Mouse (Mus musculus) E14TG2a.4 (cell line): ENCODE data around the gene Ahnak2.

Experiments used
- CTCF ChIP-seq: conservative IDR thresholded peaks from 2 replicates; pipeline ENCODE4 v1.5.1; 2014; ENCODE audit warnings: low read length
- POU5F1 ChIP-seq: IDR thresholded peaks from 2 replicates; pipeline ENCODE4 v1.6.1; 2014; ENCODE audit warnings: low read length, borderline replicate concordance

GRCm38 (mm10) chr12:112739023-112739568 lies 63.4 kb downstream of the Ahnak2 start:
- TF ChIP-seq CTCF = no peak
- no peak for TF ChIP-seq POU5F1
